Mouse (Mus musculus) cerebellum, adult 2 months (tissue): ENCODE results near the gene Aim2.
"Not testable (repeated sequence)": the region's sequence is repeated elsewhere in the genome, so short reads cannot be mapped to it uniquely, and the experiment has no call there.

Experiments
- CTCF ChIP-seq: fragments of 200-500 bp; IDR thresholded peaks from 2 replicates; pipeline ENCODE4 v1.5.1; 2011; ENCODE audit warnings: low read depth, mild to moderate bottlenecking, control low read depth, low read length, moderate library complexity, borderline replicate concordance; ENCODE audit not compliant: insufficient read depth
- POLR2A ChIP-seq: fragments of 200-500 bp; IDR thresholded peaks from 2 replicates; pipeline ENCODE4 v1.6.1; 2011; ENCODE audit warnings: low read length, control low read depth, borderline replicate concordance; ENCODE audit not compliant: insufficient read depth

GRCm38 (mm10) chr1:173302795-173303194, 47.9 kb upstream of the Aim2 start:
- not testable (repeated sequence) for TF ChIP-seq POLR2A, CTCF
